Mouse (Mus musculus) E14TG2a.4 (cell line): Measurements from ENCODE around the gene Smim22.
A peak's percentile ranks its signal among the peaks of the same experiment; 100 is the strongest.

Source experiments
- H3K27me3 ChIP-seq: 2 replicates; pipeline ENCODE4 v1.6.1; 2014; ENCODE audit warnings: low read length, control low read depth; ENCODE audit not compliant: insufficient read depth
- H3K36me3 ChIP-seq: 2 replicates; pipeline ENCODE4 v1.6.1; 2014; ENCODE audit warnings: low read length, control low read depth; ENCODE audit not compliant: insufficient read depth
- H3K4me1 ChIP-seq: replicated peaks from 2 replicates; pipeline ENCODE4 v1.6.1; 2014; ENCODE audit warnings: low read depth, low read length, control low read depth
- H3K4me3 ChIP-seq: replicated peaks from 2 replicates; pipeline ENCODE4 v1.5.1; 2014; ENCODE audit warnings: mild to moderate bottlenecking, low read length
- H3K9me3 ChIP-seq: 2 replicates; pipeline ENCODE4 v1.6.1; 2014; ENCODE audit warnings: low read length, control low read depth
- CTCF ChIP-seq: conservative IDR thresholded peaks from 2 replicates; pipeline ENCODE4 v1.5.1; 2014; ENCODE audit warnings: low read length
- NANOG ChIP-seq: IDR thresholded peaks from 2 replicates; pipeline ENCODE4 v1.6.1; 2014; ENCODE audit warnings: borderline replicate concordance, low read length, mixed read lengths
- POU5F1 ChIP-seq: IDR thresholded peaks from 2 replicates; pipeline ENCODE4 v1.6.1; 2014; ENCODE audit warnings: low read length, borderline replicate concordance

Smim22 gene

GRCm38 (mm10) chr16:5007067-5007466, at the start of gene Smim22:
Smim22 (plus strand) TSS chr16:5007288.
- TF ChIP-seq CTCF (no peak), NANOG (no peak), POU5F1 (no peak)
- H3K4me3 ChIP-seq = peak within 1 kb of the TSS; percentile 39
- H3K9me3 ChIP-seq = no peaks in the 10 kb centered on the region
- peaks cover 51% of the 10 kb centered on the region for H3K4me1 ChIP-seq
- H3K36me3 ChIP-seq = peaks cover 39% of the 10 kb centered on the region
- no peaks in the 10 kb centered on the region for H3K27me3 ChIP-seq

DNA sequence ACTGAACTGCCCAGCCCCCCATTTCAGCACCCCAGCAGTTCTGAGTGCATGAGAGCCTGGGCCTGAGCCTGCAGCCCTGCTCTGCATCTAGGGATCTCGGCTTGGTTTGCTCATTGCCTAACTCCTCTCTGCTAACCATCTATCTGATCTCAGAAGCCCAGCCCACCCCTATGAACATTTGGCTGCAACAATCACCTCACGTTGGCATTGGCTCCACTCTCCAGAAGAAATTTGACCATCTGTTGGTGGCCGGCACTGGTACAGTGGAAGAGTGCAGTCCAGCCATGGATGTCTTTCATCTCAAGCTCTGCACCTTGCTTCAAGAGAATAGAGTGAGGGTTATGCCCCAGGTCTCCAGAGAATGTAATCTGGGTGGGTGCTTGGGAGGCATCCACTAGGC, 49.6 kb upstream of the Smim22 start:
- no peak for TF ChIP-seq NANOG
- TF ChIP-seq CTCF = no peak
- TF ChIP-seq POU5F1 = no peak

GRCm38 (mm10) chr16:4960260-4960659, 46.8 kb upstream of the Smim22 start:
- H3K27me3 ChIP-seq = no peaks in the 10 kb centered on the region
- H3K4me3 ChIP-seq = no peak overlapping the region
- H3K36me3 ChIP-seq = peaks cover 46% of the 10 kb centered on the region
- H3K4me1 ChIP-seq = peaks cover 25% of the 10 kb centered on the region
- H3K9me3 ChIP-seq = no peaks in the 10 kb centered on the region
- TF ChIP-seq CTCF (no peak), POU5F1 (no peak), NANOG (no peak)

More for the DNA sequence above, 49.6 kb upstream of the Smim22 start:
- H3K36me3 ChIP-seq = peaks cover 74% of the 10 kb centered on the region
- H3K4me1 ChIP-seq = peaks cover 8% of the 10 kb centered on the region
- H3K27me3 ChIP-seq = no peaks in the 10 kb centered on the region
- no peak overlapping the region for H3K4me3 ChIP-seq
- no peaks in the 10 kb centered on the region for H3K9me3 ChIP-seq

DNA sequence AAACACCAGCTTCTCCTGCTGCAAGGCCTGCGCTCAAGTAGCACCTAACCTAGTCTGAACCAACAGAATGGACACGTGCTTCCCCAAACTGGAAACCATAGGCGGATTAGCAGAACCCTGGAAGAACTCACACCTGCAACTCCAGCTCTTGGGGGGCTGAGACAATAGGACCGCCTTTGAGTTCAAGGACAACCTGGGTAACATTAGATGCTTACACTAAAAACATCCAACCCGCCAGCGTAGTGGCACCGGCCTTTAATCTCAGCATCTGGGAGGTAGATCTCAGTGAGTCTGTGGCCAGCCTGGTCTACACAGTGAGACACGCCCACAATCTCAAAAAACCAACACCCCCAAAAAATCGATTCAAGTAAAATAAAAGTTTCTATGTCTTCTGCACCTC, 43.7 kb upstream of the Smim22 start:
- H3K4me1 ChIP-seq = peaks cover 29% of the 10 kb centered on the region
- H3K4me3 ChIP-seq = peak overlapping the region; percentile 94
- H3K36me3 ChIP-seq = peaks cover 29% of the 10 kb centered on the region
- H3K9me3 ChIP-seq = no peaks in the 10 kb centered on the region
- no peaks in the 10 kb centered on the region for H3K27me3 ChIP-seq
- TF ChIP-seq NANOG (no peak), POU5F1 (no peak), CTCF (no peak)

GRCm38 (mm10) chr16:4963797-4964709, 43.0 kb upstream of the Smim22 start, which contains the start of gene Anks3:
Anks3 (minus strand) TSS chr16:4964205.
- TF ChIP-seq POU5F1 (no peak), NANOG (no peak), CTCF (no peak)

DNA sequence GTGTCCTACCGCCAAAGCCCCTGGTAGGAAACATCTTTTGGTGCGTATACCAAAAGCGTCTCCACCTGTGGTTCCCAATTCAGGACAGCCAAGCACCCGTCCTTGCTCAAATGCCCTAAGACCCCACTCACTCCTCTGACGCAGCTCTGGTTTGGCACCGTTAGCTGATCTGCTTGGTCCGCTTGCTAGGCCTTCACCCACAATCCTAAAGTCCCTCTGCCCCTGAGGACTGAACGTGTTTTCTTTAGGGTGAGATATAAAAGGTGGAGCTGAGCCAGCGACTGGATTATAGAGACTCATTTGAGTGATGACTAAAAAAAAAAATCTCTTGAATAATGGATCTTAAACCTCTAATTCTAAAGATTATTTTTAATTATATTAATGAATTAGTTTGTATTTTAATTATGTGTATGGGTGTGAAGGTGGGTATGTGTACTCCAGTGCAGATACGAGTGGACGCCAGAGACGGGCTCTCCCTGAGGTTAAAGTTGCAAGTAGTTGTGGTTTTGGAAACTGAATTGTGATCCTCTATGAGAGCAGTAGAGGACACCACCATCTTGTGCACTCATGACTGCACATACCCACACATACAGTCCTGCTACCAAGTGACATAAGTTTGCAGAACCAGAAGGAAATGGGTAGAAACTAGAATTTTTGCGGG, 42.2 kb upstream of the Smim22 start:
- no peak for TF ChIP-seq NANOG
- no peak for TF ChIP-seq CTCF
- TF ChIP-seq POU5F1 = no peak
- H3K4me3 ChIP-seq = peak overlapping the region; percentile 94
- peaks cover 29% of the 10 kb centered on the region for H3K4me1 ChIP-seq
- peaks cover 29% of the 10 kb centered on the region for H3K36me3 ChIP-seq
- no peaks in the 10 kb centered on the region for H3K9me3 ChIP-seq
- H3K27me3 ChIP-seq = no peaks in the 10 kb centered on the region

More at GRCm38 (mm10) chr16:4963797-4964709, 43.0 kb upstream of the Smim22 start, which contains the start of gene Anks3:
- Histone ChIP-seq H3K9me3 (no peaks in the 10 kb centered on the region), H3K27me3 (no peaks in the 10 kb centered on the region), H3K4me1 (peaks cover 29% of the 10 kb centered on the region), H3K36me3 (peaks cover 32% of the 10 kb centered on the region), H3K4me3 (peak within 1 kb of the TSS; percentile 94)

DNA sequence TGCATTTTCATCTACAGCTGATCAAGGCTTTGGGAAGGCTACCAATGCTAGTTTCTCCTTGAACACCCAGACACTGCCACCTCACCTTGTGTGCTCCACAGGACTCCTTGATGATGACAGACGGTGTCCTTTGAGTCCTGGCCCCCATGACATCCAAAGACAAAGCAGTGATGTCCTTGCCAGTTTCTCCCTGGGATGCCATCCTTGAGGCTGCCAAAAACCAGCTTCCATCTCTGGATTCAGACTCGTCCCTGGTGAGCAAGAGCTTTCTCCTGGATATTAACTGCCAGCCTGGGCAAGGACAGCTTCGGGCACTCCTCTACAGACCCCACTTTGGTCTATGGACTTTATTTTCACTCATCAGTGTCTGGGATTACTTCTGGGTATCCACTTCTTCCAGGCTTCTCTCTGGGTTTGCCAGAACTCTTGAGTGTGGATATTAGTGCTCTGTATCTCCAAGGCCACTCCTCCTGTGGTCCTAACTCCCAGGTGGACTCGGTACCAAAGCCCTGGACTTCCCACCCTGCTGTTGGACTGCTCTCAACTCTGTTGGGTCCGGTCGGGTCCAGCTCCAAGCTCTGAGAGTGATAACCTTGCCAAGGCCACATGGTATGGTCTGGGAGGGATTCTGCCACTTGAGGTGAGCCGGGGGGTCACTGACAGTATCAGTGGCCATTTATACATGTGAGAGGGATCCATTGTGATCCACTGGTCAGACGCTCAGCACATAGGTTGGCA, 41.5 kb upstream of the Smim22 start:
- peak overlapping the region; percentile 94; the same call in 1 of the 2 replicates for H3K4me3 ChIP-seq
- TF ChIP-seq CTCF (no peak), POU5F1 (no peak), NANOG (no peak)
- no peaks in the 10 kb centered on the region for H3K27me3 ChIP-seq
- no peaks in the 10 kb centered on the region for H3K9me3 ChIP-seq
- peaks cover 22% of the 10 kb centered on the region for H3K36me3 ChIP-seq
- H3K4me1 ChIP-seq = peaks cover 32% of the 10 kb centered on the region

- no peak for TF ChIP-seq POU5F1
- TF ChIP-seq NANOG = no peak
- TF ChIP-seq CTCF = no peak
- peaks cover 18% of the 10 kb centered on the region for H3K36me3 ChIP-seq
- peaks cover 30% of the 10 kb centered on the region for H3K4me1 ChIP-seq
- no peaks in the 10 kb centered on the region for H3K27me3 ChIP-seq
- H3K9me3 ChIP-seq = no peaks in the 10 kb centered on the region
- H3K4me3 ChIP-seq = no peak overlapping the region
Observed at GRCm38 (mm10) chr16:4968426-4968825, 38.7 kb upstream of the Smim22 start.
